Mouse (Mus musculus): Measurements from ENCODE around the gene Glt6d1.

The Glt6d1 gene

DNA sequence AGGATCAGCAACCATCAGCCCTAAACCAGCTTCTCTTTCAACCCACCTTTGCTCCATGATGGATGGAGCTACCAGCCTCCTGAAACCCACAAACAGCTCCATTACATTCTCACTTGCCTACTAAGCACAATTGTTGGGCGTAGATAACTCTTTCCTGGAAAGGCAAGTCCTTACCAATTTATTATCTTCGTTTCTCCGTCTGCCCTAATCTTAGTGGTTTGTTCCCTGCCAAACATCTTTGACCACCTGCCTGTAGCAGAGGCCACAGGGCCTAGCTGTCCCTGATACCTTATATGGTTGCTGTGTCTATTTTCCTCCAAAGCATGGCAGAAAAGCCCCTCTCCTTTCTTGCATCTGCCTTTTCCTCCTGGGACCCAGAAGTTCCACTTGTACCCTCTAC is 26.6 kb downstream of the Glt6d1 start:
- no peak for DNase-seq

DNA sequence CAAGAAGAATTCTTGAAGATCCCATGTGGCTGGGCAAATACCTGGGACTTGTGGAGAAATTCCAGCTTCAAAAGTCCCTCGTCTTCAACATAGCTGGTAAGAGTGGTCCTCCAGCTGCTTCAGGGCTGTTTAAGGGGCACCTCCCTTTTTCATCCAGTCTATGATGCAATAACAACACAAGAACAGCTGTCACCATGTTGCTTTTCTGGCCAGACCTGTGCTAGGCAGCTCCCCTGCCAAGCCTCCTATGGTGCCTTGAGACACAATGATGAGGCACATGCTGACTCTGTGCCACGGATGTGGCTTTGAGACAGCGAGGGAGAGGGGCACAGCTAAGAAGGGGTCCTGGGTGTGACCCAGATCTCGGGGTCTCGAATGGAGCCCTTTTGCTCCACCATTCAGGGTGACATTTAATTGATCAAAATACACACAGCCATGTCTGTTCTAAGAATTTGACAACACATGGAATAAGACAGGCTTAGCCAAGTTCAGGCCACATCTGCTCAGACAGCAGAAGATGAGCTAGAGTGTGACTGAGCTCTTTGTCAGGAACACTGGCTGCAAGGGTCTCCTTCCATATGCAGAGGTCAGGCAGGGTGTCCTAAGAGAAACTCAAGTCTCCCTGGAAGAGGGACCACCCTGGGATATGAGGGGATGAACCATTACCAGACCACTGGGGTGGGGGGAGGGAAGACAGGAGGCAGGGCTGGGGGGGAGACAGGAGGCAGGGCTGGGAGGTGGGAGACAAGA is 29.9 kb downstream of the Glt6d1 start:
- no peak for DNase-seq

DNA sequence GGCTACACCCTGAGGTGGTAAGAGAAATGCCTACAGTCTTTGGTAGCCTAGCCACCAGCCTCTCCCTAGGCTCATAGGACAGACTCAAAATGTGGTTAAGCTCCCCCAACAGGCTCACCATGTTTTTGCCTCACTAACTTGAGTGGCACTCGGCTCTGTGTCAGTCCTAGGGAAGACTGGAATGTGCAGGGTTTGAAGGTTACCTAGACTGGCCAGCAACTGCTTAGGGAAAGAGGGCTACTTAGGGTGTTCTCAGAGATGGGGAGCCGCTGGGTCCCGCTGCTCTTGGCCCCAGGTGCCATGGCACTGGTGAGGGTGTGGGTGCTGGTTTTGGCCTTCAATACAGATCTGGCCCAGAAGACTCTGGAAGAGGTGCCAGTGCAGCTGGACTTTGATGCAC is 33.7 kb downstream of the Glt6d1 start, which contains the start of gene Gm13539:
TSS of gene Gm13539 (plus strand) at position 301 of the 400 bp plus-strand sequence.
- DNase-seq: no peak

DNA sequence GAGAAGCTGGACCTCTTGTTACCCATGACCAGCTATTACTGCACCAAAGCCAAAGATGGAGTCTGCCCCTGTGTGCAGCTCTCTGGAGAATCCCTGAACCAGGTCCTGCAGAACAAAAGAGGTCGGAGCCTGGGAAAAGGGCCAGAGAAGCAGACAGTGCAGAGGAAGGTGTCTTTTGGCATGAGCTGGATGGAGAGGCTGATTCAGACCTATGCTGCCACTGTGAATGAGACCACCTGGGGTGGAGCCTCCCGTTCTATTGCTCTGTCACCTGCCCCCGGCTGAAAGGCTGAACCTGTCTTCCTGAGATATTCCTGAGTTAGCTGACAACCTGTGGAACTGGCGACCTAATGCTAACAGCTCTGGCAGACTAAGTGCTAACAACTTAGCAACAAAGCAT is 34.7 kb downstream of the Glt6d1 start:
- DNase-seq: no peak

DNA sequence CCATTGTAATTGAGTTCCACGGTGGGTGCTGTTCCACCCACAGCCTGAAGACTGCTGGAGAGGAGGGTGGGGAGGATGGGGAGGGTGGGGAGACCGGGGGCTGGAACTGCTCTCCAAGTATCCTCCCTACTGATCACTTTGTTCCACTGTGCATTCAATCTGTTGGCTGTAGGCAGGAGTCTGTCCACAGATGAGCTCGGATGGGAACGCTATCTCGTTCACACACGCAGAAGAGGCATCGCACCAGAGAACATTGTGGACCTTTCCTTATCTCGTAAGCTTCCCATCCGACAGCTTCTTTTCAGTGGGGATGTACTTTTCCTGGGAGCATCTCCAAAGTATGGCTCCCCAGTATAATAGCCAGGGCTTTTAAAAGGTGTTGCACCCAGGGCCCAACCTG is 36.6 kb downstream of the Glt6d1 start:
- DNase-seq: no peak

DNA sequence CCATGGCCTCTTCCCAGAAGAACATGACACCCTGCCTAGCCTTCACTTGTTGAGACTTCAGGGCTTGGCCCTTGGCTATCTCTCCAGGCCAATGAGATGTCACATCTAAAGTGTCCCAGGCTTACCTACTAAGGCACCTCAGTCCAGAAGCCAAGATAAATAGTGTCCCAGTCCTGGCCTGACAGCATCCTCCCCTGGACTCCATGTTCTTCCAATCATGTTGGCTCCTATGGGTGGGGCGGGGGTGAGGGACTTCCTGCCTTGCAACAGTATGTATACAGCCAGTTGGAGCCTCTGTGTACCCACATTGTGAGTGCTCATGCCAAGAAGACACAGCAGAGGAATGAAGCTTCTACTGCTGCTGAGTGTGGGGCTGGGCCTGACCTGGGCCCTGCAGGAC is 38.9 kb downstream of the Glt6d1 start, which contains the start of gene Lcn11:
TSS of gene Lcn11 (plus strand) at position 301 of the 400 bp plus-strand sequence.
- no peak for DNase-seq

DNA sequence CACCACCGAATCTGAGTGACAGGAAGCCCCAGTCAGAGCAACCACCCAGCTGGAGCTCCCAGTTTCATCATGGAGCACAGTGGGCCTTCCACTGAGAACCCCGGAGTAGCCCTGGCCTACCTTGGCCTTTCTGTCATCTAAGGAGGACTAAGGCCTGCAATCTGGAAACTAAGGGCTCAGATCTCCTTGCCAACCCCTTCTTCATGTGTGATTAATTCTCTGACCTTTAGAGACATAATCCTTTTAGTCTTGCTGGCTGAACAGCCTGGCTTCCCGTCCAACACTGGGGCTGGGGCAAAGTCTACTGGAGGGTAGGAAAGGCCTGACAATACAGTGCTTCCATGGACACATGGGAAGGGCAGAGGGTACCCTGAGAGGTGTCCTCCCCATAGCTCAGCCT is 39.7 kb downstream of the Glt6d1 start:
- DNase-seq: no peak

DNA sequence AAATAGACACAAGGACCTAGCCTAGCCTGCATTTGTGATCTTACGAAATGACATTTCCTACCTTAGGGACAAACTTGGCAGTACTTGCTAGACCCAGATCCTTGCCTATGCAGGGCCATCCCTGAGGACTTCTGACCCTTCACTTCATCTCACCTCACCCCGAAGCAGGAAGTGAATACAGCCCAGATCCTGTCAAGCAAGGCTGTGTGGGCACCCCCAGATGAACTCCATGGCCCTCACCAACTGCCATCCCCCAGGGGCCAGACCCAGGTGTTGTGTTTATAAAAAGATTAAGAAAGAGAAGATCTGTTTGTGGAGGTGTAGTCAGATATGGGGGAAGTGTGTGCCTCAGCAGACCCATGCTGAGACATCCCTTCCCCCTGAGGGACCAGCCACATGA is 41.0 kb downstream of the Glt6d1 start:
- DNase-seq: no peak

DNA sequence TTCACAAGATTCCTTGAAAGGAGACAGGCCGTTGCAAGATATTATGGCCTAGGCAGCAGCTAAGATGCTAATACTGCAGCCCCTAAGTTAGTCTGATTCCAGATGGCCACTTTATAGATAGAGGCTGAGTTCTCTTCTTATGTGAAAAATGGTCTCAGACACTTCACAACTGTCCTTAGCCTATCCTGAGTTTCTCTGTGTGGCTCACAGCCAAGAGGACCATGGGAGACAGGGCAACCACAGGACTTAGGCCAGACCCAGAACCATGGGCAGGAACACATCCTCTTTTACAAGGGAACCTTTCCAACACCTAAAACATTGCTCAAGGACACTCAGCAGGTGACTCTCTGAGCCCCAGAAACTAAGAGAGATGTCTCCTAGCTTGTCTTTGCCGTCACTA is 42.1 kb downstream of the Glt6d1 start:
- no peak for DNase-seq

DNA sequence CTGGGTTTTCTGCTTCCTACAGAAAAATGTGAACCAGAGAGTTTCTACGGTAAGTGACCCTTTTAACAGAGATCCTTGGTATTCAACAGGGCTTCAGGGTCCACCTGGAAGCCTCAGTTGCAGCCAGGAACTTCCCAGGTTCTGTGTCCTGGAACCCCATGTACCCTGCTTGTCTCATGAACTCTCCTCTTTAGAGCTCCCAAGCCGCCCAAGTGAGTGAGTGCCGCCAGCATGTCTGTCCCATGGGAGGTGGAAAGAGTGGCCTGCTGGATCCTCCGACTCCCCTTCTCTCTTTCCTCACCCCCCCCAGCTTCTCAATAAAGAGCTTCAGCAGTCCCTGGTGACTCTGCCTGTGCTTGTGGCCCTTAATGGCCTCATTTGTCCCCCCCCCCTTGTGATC is 47.9 kb downstream of the Glt6d1 start:
- DNase-seq: no peak

DNA sequence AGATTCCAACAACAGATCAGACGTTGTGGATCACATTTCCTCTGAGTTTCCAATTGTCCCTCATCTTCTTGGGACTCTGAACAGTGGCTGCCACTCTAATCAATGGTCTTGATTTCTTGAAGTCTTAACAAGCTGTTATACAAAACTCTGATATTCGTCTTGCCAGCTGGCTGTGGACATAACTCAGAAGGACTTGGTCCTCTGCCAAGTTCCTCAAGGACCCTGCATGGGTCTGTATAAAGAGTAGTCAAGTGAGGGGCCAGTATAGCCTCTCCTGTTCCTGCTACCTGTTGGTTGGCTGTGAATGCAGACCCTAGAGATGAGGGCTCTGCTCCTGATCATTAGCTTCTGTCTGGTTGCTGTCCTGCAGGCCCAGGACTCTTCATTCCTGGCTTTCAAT is 50.4 kb downstream of the Glt6d1 start, which contains the start of gene Lcn3:
TSS of gene Lcn3 (plus strand) at position 301 of the 400 bp plus-strand sequence.
- DNase-seq: no peak

DNA sequence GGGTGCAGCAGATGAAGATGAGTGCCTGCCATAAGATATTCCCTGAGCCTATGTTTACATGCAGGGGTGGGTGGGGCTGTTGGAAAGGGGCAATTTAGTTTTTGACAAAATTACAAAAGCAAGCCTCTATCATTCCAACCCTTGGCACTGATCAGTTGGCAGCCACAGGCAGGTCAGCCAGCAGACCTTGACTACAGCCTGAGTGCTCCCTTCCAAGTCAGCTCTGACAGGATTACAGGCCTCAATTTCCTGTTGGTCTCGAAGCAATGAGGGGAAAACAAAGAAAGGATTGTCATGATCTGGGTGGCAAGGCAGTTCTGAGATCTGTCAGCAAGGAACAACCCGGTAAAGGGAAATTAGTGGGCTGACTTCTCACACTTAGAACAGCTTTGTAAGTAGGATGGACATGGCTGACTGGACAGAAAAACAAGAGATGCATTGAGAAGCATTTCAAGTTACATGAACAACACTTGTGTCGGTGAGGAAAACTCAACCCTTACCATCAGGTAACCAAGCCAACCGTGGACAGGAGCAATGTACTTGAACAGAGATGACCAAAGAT is 57.5 kb downstream of the Glt6d1 start:
- no peak for DNase-seq

DNA sequence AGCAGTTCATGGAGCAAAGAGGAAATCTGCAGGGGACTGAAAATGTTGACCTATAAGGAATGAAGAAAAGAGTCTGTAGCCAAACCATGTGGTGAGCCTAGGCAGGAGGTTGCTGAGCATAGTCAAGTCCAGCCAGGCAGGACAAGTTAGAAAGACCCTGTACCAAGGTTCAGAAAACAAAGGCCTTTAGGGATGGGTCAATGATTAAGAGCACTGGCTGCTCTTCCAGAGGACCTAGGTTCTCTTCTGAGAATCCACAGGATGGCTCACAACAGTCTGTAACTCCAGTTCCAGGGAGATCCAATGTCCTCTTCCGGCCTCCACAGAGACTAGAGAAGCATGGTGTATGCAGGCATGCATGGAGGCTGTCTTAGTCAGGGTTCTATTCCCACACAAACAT is 61.4 kb downstream of the Glt6d1 start:
- no peak for DNase-seq

Measured in right cerebral cortex, postnatal 25 days (tissue).